Mouse (Mus musculus) kidney, postnatal 0 days (tissue): ENCODE results near the gene Fbxw8. TPM values are rescaled to one million over a fixed set of nuclear protein-coding genes. Genes with fewer than 3 reads are reported as not detected.

ENCODE experiments used
- ATAC-seq: fragments of 200-750 bp; cut with Nextera tagmentation; replicated peaks from 2 replicates; pipeline ENCODE4 v1.8.0; 2017; ENCODE audit warnings: low read depth, moderate number of reproducible peaks, moderate TSS enrichment, moderate library complexity; ENCODE audit not compliant: low FRiP score
- DNase-seq: peaks from one replicate; pipeline ENCODE4 v3.0.0-alpha.2; 2016; ENCODE audit warnings: low spot score
- H3K27ac ChIP-seq: fragments of 300-500 bp; sonication (generic); 2 replicates; pipeline ENCODE4 v1.5.1; 2014; ENCODE audit warnings: mild to moderate bottlenecking
- H3K27me3 ChIP-seq: fragments of 300-500 bp; sonication (generic); 2 replicates; pipeline ENCODE4 v1.6.1; 2014; ENCODE audit warnings: low read length, mixed read lengths; ENCODE audit not compliant: insufficient read depth
- H3K36me3 ChIP-seq: fragments of 300-500 bp; sonication (generic); 2 replicates; pipeline ENCODE4 v1.6.1; 2014; ENCODE audit warnings: low read length, mixed read lengths; ENCODE audit not compliant: insufficient read depth
- H3K4me1 ChIP-seq: fragments of 300-500 bp; sonication (generic); replicated peaks from 2 replicates; pipeline ENCODE4 v1.6.1; 2014; ENCODE audit warnings: antibody characterized with exemption, low read length, mixed read lengths; ENCODE audit not compliant: insufficient read depth
- H3K4me2 ChIP-seq: fragments of 300-500 bp; sonication (generic); 2 replicates; pipeline ENCODE4 v1.6.1; 2014; ENCODE audit warnings: mild to moderate bottlenecking, low read length, moderate library complexity, mixed read lengths
- H3K4me3 ChIP-seq: fragments of 300-500 bp; sonication (generic); replicated peaks from 2 replicates; pipeline ENCODE4 v1.5.1; 2014; ENCODE audit warnings: low read depth, low read length
- H3K9ac ChIP-seq: fragments of 300-500 bp; sonication (generic); 2 replicates; pipeline ENCODE4 v1.6.1; 2014; ENCODE audit warnings: low read depth, low read length
- H3K9me3 ChIP-seq: fragments of 300-500 bp; sonication (generic); replicated peaks from 2 replicates; pipeline ENCODE4 v1.6.1; 2016; ENCODE audit warnings: low read length, inconsistent platforms, mixed read lengths
- CTCF ChIP-seq: IDR thresholded peaks from 2 replicates; pipeline ENCODE4 v1.5.1; 2016; ENCODE audit warnings: antibody characterized with exemption, low read depth, mild to moderate bottlenecking, moderate library complexity
- WGBS: fragments of 180-500 bp; shearing (Covaris S2); extraction: QIAGEN DNeasy Blood & Tissue Kit; methylation state at CpG from one replicate; pipeline ENCODE4 v1.1.7; 2014; 5-methylcytosine and 5-hydroxymethylcytosine counted together
- polyA plus RNA-seq: library from polyadenylated mRNA; unstranded; fragments of >200 nt; fragmentation: Nextera tagmentation; extraction: Ambion mirVana; gene quantifications from 2 replicates; pipeline ENCODE4 v1.2.1, GENCODE M21; 2015

The Fbxw8 gene
- polyA plus RNA-seq, 1 experiment from 2014 or later, result 24.7 TPM

GRCm38 (mm10) chr5:118106667-118107066 lies 48.6 kb downstream of the Fbxw8 start:
- H3K4me1 ChIP-seq, result no peaks in the 10 kb centered on the region
- no peaks in the 10 kb centered on the region for H3K27me3 ChIP-seq
- ATAC-seq, result no peak
- TF ChIP-seq CTCF, result no peak
- no peak overlapping the region for H3K4me2 ChIP-seq
- no peak overlapping the region for H3K27ac ChIP-seq
- H3K9me3 ChIP-seq, result no peaks in the 10 kb centered on the region
- 94% methylated on average over 10 of the region's 10 CpGs for whole genome bisulfite sequencing
- H3K4me3 ChIP-seq, result no peak overlapping the region
- DNase-seq, result no peak
- H3K9ac ChIP-seq, result no peak overlapping the region
- H3K36me3 ChIP-seq, result peaks cover 17% of the 10 kb centered on the region

- Histone ChIP-seq H3K4me1 (no peaks in the 10 kb centered on the region), H3K36me3 (0 out of 2 replicates have a peak, but pooled peaks cover 7% of the 10 kb centered on the region), H3K4me2 (no peak overlapping the region), H3K27me3 (no peaks in the 10 kb centered on the region), H3K27ac (no peak overlapping the region), H3K9me3 (no peaks in the 10 kb centered on the region), H3K9ac (no peak overlapping the region), H3K4me3 (no peak overlapping the region)
- TF ChIP-seq CTCF, result no peak
- WGBS, result 75% methylated on average over 8 of the region's 8 CpGs
- no peak for DNase-seq
- ATAC-seq, result no peak
Observed at GRCm38 (mm10) chr5:118105536-118105935, 49.7 kb downstream of the Fbxw8 start.

DNA sequence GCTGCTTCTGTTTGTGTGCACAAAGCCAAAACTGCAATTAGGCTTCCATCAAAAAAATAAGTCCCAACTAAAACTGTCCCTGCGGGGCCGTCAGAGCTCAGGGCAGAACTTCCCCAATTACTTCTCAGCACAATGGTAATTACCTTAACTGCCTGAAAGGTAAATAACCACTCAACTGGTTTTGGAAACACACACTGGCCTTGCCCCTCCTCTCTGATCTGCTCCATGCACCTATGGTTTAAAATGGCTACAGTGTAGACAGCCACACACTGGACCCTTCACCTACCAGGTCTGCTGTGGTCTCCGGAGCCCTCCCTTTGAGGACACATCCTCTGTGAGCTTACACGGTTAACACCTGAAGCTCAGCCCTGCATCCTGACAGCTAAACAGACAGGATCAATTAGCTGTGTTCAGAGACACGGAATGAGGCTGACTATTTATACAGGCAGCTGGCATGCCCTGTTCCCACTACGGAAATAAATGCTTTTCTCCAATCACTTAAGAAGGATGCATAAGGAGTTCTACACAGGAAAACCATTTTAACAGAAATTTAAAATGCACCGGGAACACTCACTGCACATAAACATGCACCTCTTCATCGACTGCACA lies 55.3 kb downstream of the Fbxw8 start:
- H3K9ac ChIP-seq, result no peak overlapping the region
- no peak for TF ChIP-seq CTCF
- no peak overlapping the region for H3K4me2 ChIP-seq
- H3K9me3 ChIP-seq, result no peaks in the 10 kb centered on the region
- H3K4me1 ChIP-seq, result no peaks in the 10 kb centered on the region
- no peak overlapping the region for H3K4me3 ChIP-seq
- no peak for ATAC-seq
- no peak for DNase-seq
- WGBS, result 71% methylated on average over 8 of the region's 8 CpGs
- no peak overlapping the region for H3K27ac ChIP-seq
- H3K27me3 ChIP-seq, result no peaks in the 10 kb centered on the region
- peaks cover 9% of the 10 kb centered on the region; the same call in 1 of the 2 replicates for H3K36me3 ChIP-seq

- no peak for ATAC-seq
- H3K4me2 ChIP-seq, result no peak overlapping the region
- H3K27ac ChIP-seq, result no peak overlapping the region
- H3K4me1 ChIP-seq, result no peaks in the 10 kb centered on the region
- WGBS, result 69% methylated on average over 11 of the region's 11 CpGs
- no peaks in the 10 kb centered on the region for H3K27me3 ChIP-seq
- TF ChIP-seq CTCF, result no peak
- no peak for DNase-seq
- H3K9ac ChIP-seq, result no peak overlapping the region
- peaks cover 9% of the 10 kb centered on the region; the same call in 1 of the 2 replicates for H3K36me3 ChIP-seq
- H3K4me3 ChIP-seq, result no peak overlapping the region
- no peaks in the 10 kb centered on the region for H3K9me3 ChIP-seq
Observed at GRCm38 (mm10) chr5:118099069-118099869, 56.0 kb downstream of the Fbxw8 start.

- H3K4me2 ChIP-seq, result no peak overlapping the region
- H3K27me3 ChIP-seq, result no peaks in the 10 kb centered on the region
- no peaks in the 10 kb centered on the region for H3K9me3 ChIP-seq
- H3K4me3 ChIP-seq, result no peak overlapping the region
- 86% methylated on average over 3 of the region's 3 CpGs for WGBS
- ATAC-seq (no peak), DNase-seq (no peak)
- H3K9ac ChIP-seq, result no peak overlapping the region
- TF ChIP-seq CTCF, result no peak
- no peaks in the 10 kb centered on the region for H3K4me1 ChIP-seq
- H3K27ac ChIP-seq, result no peak overlapping the region
- H3K36me3 ChIP-seq, result peaks cover 29% of the 10 kb centered on the region
Observed at GRCm38 (mm10) chr5:118096317-118096716, 58.9 kb downstream of the Fbxw8 start.

DNA sequence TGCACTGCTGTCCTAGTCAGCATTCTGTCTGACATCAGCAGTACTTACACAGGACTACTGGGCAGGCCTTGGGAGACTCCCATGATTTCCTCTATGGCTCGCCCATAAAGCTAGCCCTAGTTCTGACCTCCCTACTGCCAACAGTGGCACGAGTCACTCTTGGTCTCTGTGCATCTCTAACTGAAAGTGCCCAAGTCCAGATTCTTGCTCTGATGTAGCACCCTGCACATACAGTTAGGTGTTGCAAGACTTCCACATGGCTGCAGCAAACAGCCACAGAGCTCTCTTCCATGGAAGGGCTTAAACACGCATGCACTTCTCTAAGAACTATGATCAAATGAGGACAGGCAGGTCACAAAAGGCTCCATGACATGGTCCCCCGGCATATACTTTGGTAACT lies 59.4 kb downstream of the Fbxw8 start:
- no peaks in the 10 kb centered on the region for H3K4me1 ChIP-seq
- peaks cover 33% of the 10 kb centered on the region for H3K36me3 ChIP-seq
- WGBS, result 85% methylated on average over 4 of the region's 4 CpGs
- no peak for TF ChIP-seq CTCF
- ATAC-seq (no peak), DNase-seq (no peak)
- H3K27me3 ChIP-seq, result no peaks in the 10 kb centered on the region
- no peak overlapping the region for H3K4me3 ChIP-seq
- H3K9ac ChIP-seq, result no peak overlapping the region
- H3K27ac ChIP-seq, result no peak overlapping the region
- no peak overlapping the region for H3K4me2 ChIP-seq
- no peaks in the 10 kb centered on the region for H3K9me3 ChIP-seq
